25 mouse cellular contexts compared by ENCODE assay signal in genomic region chr2:21497965-21498364, GRCm38 (mm10).
A peak's percentile ranks its signal among the peaks of the same experiment; 100 is the strongest.
DNase-seq lines count a peak whose midpoint lies in the region; ATAC-seq and TF ChIP-seq lines count a peak whose summit lies in the region.
"Had no signal": no experiment of that assay in that cellular context is flagged by ENCODE, and none has a peak within 500 bp of the region (broad histone marks: within the 10 kb centered on the region; RNA-seq: fewer than 3 reads in every experiment).

No protein-coding gene starts in this region.

- DNase-seq in forebrain, embryonic 11.5 days (ENCODE audit: low spot score), result no peak
- no peak for DNase-seq in forebrain, embryonic 10.5 days (ENCODE audit: extremely low spot score, low spot score)
- DNase-seq in hindbrain, embryonic 11.5 days (ENCODE audit: low spot score), result no peak
- DNase-seq in retina, embryonic 14.5 days (ENCODE audit: low spot score), result peak; percentile 5
- no peak for DNase-seq in retina, postnatal 1 day
- peak; percentile 3 for DNase-seq in hindbrain, postnatal 0 days (ENCODE audit: low spot score)
- no peak for DNase-seq in urinary bladder, postnatal 36 days (ENCODE audit: low spot score in 2 of 2)
- DNase-seq: adrenal gland, postnatal 10 days; cerebellum, adult 9-11 months; gastrocnemius, postnatal 36 days; heart, adult 2 months; heart, postnatal 36 days; kidney, adult 2 months; liver, embryonic 13.5 days; lung, adult 2 months; lung, postnatal 14 days; thymus, adult 18-20 months; thymus, postnatal 4 days had no signal

- TF ChIP-seq CTCF in hindbrain, postnatal 0 days (IDR thresholded peaks at IDR 0.05; ENCODE audit: low read depth), result no peak

- no peak overlapping the region for H3K9ac ChIP-seq in forebrain, embryonic 11.5 days (ENCODE audit: low read length)
- no peak overlapping the region for H3K9ac ChIP-seq in hindbrain, embryonic 16.5 days (ENCODE audit: low read depth, low read length)
- no peak overlapping the region for H3K9ac ChIP-seq in hindbrain, embryonic 11.5 days (ENCODE audit: low read depth, low read length)
- no peak overlapping the region for H3K9ac ChIP-seq in hindbrain, postnatal 0 days (replicated peaks; ENCODE audit: low read length)
- H3K9ac ChIP-seq: liver, embryonic 13.5 days had no signal

- H3K4me2 ChIP-seq in forebrain, embryonic 11.5 days (ENCODE audit: low read depth, low read length, severe bottlenecking), result no peak overlapping the region
- no peak overlapping the region for H3K4me2 ChIP-seq in hindbrain, embryonic 16.5 days (ENCODE audit: low read length)
- H3K4me2 ChIP-seq in hindbrain, embryonic 11.5 days (replicated peaks; ENCODE audit: low read depth, low read length), result no peak overlapping the region
- H3K4me2 ChIP-seq in hindbrain, postnatal 0 days (ENCODE audit: low read depth, low read length), result no peak overlapping the region
- H3K4me2 ChIP-seq: liver, embryonic 13.5 days had no signal

- no peaks in the 10 kb centered on the region for H3K4me1 ChIP-seq in forebrain, embryonic 11.5 days (replicated peaks; ENCODE audit: control insufficient read depth, insufficient read depth, low read length)
- H3K4me1 ChIP-seq in forebrain, embryonic 10.5 days, result no peaks in the 10 kb centered on the region
- H3K4me1 ChIP-seq in hindbrain, embryonic 16.5 days (ENCODE audit: control insufficient read depth, insufficient read depth, low read depth, low read length), result no peaks in the 10 kb centered on the region; the same call in 1 of the 2 replicates
- no peaks in the 10 kb centered on the region for H3K4me1 ChIP-seq in hindbrain, embryonic 11.5 days (replicated peaks; ENCODE audit: control insufficient read depth, insufficient read depth, low read length)
- no peaks in the 10 kb centered on the region for H3K4me1 ChIP-seq in hindbrain, postnatal 0 days (ENCODE audit: insufficient read depth, low read length)
- H3K4me1 ChIP-seq: liver, embryonic 13.5 days had no signal

- no peaks in the 10 kb centered on the region for H3K36me3 ChIP-seq in forebrain, embryonic 11.5 days (ENCODE audit: control insufficient read depth, insufficient read depth, low read length)
- H3K36me3 ChIP-seq in forebrain, embryonic 10.5 days (replicated peaks), result no peaks in the 10 kb centered on the region
- H3K36me3 ChIP-seq in hindbrain, embryonic 16.5 days (ENCODE audit: control insufficient read depth, insufficient read depth, low read length), result no peaks in the 10 kb centered on the region
- H3K36me3 ChIP-seq in hindbrain, embryonic 11.5 days (ENCODE audit: control insufficient read depth, insufficient read depth, low read length), result no peaks in the 10 kb centered on the region
- H3K36me3 ChIP-seq in hindbrain, postnatal 0 days (ENCODE audit: insufficient read depth, low read length), result no peaks in the 10 kb centered on the region
- H3K36me3 ChIP-seq: G1E; liver, embryonic 13.5 days had no signal

- 83% methylated on average over 1 of the region's 1 CpGs for WGBS in forebrain, embryonic 11.5 days
- WGBS in forebrain, embryonic 10.5 days, result 83% methylated on average over 1 of the region's 1 CpGs
- WGBS in hindbrain, embryonic 16.5 days, result 75% methylated on average over 1 of the region's 1 CpGs
- 81% methylated on average over 1 of the region's 1 CpGs for WGBS in hindbrain, embryonic 11.5 days
- WGBS in hindbrain, postnatal 0 days, result 47% methylated on average over 1 of the region's 1 CpGs

- no peaks in the 10 kb centered on the region for H3K27me3 ChIP-seq in forebrain, embryonic 11.5 days (ENCODE audit: control insufficient read depth, insufficient read depth, low read length)
- H3K27me3 ChIP-seq in forebrain, embryonic 10.5 days (ENCODE audit: poor library complexity, severe bottlenecking), result no peaks in the 10 kb centered on the region
- no peaks in the 10 kb centered on the region for H3K27me3 ChIP-seq in hindbrain, embryonic 16.5 days (replicated peaks; ENCODE audit: control insufficient read depth, insufficient read depth, low read length)
- H3K27me3 ChIP-seq in hindbrain, embryonic 11.5 days (ENCODE audit: control insufficient read depth, insufficient read depth, low read length), result no peaks in the 10 kb centered on the region
- H3K27me3 ChIP-seq in hindbrain, postnatal 0 days (ENCODE audit: insufficient read depth, low read length), result no peaks in the 10 kb centered on the region
- H3K27me3 ChIP-seq: liver, embryonic 13.5 days had no signal

- ATAC-seq in forebrain, embryonic 11.5 days (replicated peaks; ENCODE audit: low FRiP score), result 0 out of 2 replicates have a peak, but pooled peaks have one; percentile 18
- peak; percentile 67 for ATAC-seq in hindbrain, embryonic 16.5 days
- no peak for ATAC-seq in hindbrain, embryonic 11.5 days (ENCODE audit: low FRiP score)
- ATAC-seq in hindbrain, postnatal 0 days, result no peak
- ATAC-seq: CD4-positive, CD25-positive, alpha-beta regulatory T cell, adult 4 months; forebrain, embryonic 16.5 days; inflammation-experienced regulatory T-cells, adult 6 months had no signal

- no peak overlapping the region for H3K4me3 ChIP-seq in forebrain, embryonic 11.5 days (ENCODE audit: low read depth, low read length)
- H3K4me3 ChIP-seq in forebrain, embryonic 10.5 days, result no peak overlapping the region
- H3K4me3 ChIP-seq in hindbrain, embryonic 16.5 days (ENCODE audit: low read length), result no peak overlapping the region
- no peak overlapping the region for H3K4me3 ChIP-seq in hindbrain, embryonic 11.5 days (ENCODE audit: low read depth, low read length)
- H3K4me3 ChIP-seq in hindbrain, postnatal 0 days (ENCODE audit: low read length), result no peak overlapping the region
- H3K4me3 ChIP-seq: heart, adult 2 months; left cerebral cortex, adult 2 months; liver, embryonic 13.5 days had no signal

- H3K27ac ChIP-seq in forebrain, embryonic 11.5 days (ENCODE audit: low read depth, low read length), result no peak overlapping the region
- H3K27ac ChIP-seq in forebrain, embryonic 10.5 days, result no peak overlapping the region
- H3K27ac ChIP-seq in hindbrain, embryonic 16.5 days (ENCODE audit: low read depth, low read length), result no peak overlapping the region
- no peak overlapping the region for H3K27ac ChIP-seq in hindbrain, embryonic 11.5 days (ENCODE audit: low read depth, low read length)
- H3K27ac ChIP-seq in hindbrain, postnatal 0 days, result no peak overlapping the region
- H3K27ac ChIP-seq: heart, adult 2 months; kidney, postnatal 0 days; left cerebral cortex, adult 2 months; liver, embryonic 13.5 days had no signal

- H3K9me3 ChIP-seq in forebrain, embryonic 11.5 days (ENCODE audit: control insufficient read depth, low read length), result no peaks in the 10 kb centered on the region
- no peaks in the 10 kb centered on the region for H3K9me3 ChIP-seq in forebrain, embryonic 10.5 days
- no peaks in the 10 kb centered on the region for H3K9me3 ChIP-seq in hindbrain, embryonic 16.5 days (ENCODE audit: control insufficient read depth, low read length)
- H3K9me3 ChIP-seq in hindbrain, embryonic 11.5 days (ENCODE audit: control insufficient read depth, low read length), result no peaks in the 10 kb centered on the region
- H3K9me3 ChIP-seq in hindbrain, postnatal 0 days (ENCODE audit: low read length), result no peaks in the 10 kb centered on the region
- H3K9me3 ChIP-seq: G1E; liver, embryonic 13.5 days had no signal

Comparison
In these comparisons a context has a peak if more than half of its experiments do, and no peak if none do; other contexts are left out.
1. ATAC-seq: peak in forebrain, embryonic 11.5 days (single experiment) and hindbrain, embryonic 16.5 days (single experiment); none in hindbrain, embryonic 11.5 days (single experiment) and hindbrain, postnatal 0 days (single experiment).
2. DNase-seq: peak in retina, embryonic 14.5 days (single experiment) and hindbrain, postnatal 0 days (single experiment); none in forebrain, embryonic 11.5 days (single experiment), forebrain, embryonic 10.5 days (single experiment), hindbrain, embryonic 11.5 days (single experiment), retina, postnatal 1 day (single experiment) and urinary bladder, postnatal 36 days (0 of 2).